Mouse (Mus musculus): ENCODE measurements at regions not wholly inside any gene's neighbourhood (a gene's known extent, or its start where the extent isn't known, plus 50 kb on each side); places are given as distances from the start of the nearest gene placed in this dataset.
A peak's percentile ranks its signal among the peaks of the same experiment; 100 is the strongest.
"Not testable (repeated sequence)": the region's sequence is repeated elsewhere in the genome, so short reads cannot be mapped to it uniquely, and the experiment has no call there.

DNA sequence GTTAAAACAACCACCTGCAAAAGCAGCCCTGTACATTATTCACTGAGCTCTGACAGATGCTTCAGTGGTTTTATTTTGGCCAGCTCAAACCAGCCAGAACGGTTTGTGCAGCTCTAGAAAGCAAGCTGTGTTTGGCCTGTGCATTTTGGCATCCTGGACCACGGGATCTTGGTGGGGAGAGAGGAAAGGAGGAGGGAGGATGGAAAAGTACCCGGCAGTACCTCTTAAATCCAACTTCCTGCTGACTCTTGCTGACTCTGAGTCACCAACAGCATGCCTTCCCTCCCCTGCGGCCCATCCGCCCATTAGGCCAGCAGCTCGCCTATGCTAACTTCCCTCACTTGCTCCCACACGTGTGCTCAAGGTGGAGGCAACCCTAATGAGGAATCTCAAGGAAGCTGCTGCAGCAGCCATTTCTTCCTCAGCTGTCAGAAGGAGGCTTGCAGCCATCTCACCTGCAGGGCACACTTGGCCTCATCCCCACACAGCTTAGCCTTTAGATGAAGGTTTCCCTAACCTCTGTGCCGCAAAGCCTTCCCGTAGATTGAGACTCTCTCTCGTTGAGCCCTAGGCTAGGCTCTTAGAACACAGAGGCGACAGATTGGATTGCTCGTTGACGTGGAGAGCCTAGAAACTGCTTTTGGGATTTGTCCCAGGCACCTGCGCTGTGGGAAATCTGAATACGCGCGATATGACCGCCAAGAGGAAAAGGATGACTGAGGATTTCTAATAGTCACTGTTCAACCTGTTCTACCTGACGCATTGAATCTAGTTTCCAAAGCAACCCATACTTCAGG lies 495.2 kb upstream of the Kif18a start:
- Histone ChIP-seq H3K27me3 (ENCODE audit: low read depth, poor library complexity, severe bottlenecking) (no peaks in the 10 kb centered on the region), H3K4me3 (no peak overlapping the region), H3K4me1 (no peaks in the 10 kb centered on the region), H3K9me3 (replicated peaks) (no peaks in the 10 kb centered on the region), H3K36me3 (no peaks in the 10 kb centered on the region), H3K27ac (no peak overlapping the region)
- DNase-seq (ENCODE audit: low spot score): no peak
- WGBS: 86% methylated on average over 19 of the region's 19 CpGs

DNA sequence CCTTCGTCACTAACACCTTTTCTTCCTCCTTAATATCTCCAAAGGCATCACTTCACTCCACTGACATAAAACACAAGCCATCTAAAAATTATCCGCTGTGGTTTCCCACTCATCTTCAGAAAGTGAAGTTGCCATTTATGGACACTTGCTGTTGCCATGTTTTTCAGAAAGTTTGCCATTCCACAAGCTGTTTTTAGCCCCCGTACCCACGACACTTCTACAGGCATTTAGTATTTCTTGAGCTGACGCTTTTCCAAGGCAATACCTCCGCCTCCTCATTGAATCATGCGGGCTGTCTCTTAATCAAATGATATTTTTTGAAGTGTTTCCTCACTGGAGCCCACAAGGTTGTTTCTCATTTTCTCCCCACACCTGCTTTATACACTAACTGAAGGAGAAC lies 491.4 kb upstream of the Kif18a start:
- Histone ChIP-seq H3K27ac (no peak overlapping the region), H3K4me1 (no peaks in the 10 kb centered on the region), H3K9me3 (replicated peaks) (no peaks in the 10 kb centered on the region), H3K36me3 (no peaks in the 10 kb centered on the region), H3K27me3 (ENCODE audit: low read depth, poor library complexity, severe bottlenecking) (no peaks in the 10 kb centered on the region), H3K4me3 (no peak overlapping the region)
- WGBS: 88% methylated on average over 7 of the region's 7 CpGs
- no peak for DNase-seq (ENCODE audit: low spot score)

DNA sequence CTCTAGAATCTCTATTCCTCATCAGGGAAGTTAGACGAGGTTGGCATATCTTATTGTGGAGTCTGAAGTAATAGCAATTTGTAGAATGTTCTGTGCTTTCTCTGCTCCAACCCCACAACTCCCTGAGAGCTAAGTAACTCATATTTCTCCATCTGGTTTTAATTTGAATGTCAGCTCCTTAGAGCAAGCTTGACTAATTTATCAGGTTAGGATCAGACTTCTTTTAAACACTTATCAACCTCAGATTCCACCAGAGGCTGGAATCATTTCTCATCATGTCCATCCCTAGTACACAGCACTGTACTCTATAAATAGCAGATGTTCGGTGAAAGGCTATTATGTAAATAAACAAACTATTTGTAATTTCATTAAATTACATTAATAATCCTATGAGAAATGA lies 485.4 kb upstream of the Kif18a start:
- H3K36me3 ChIP-seq: no peaks in the 10 kb centered on the region
- 35% methylated on average over 2 of the region's 2 CpGs for WGBS
- no peak for DNase-seq (ENCODE audit: low spot score)
- peaks cover 13% of the 10 kb centered on the region for H3K4me1 ChIP-seq
- no peak overlapping the region for H3K27ac ChIP-seq
- H3K27me3 ChIP-seq (ENCODE audit: low read depth, poor library complexity, severe bottlenecking): no peaks in the 10 kb centered on the region
- H3K4me3 ChIP-seq: no peak overlapping the region
- no peaks in the 10 kb centered on the region for H3K9me3 ChIP-seq (replicated peaks)

DNA sequence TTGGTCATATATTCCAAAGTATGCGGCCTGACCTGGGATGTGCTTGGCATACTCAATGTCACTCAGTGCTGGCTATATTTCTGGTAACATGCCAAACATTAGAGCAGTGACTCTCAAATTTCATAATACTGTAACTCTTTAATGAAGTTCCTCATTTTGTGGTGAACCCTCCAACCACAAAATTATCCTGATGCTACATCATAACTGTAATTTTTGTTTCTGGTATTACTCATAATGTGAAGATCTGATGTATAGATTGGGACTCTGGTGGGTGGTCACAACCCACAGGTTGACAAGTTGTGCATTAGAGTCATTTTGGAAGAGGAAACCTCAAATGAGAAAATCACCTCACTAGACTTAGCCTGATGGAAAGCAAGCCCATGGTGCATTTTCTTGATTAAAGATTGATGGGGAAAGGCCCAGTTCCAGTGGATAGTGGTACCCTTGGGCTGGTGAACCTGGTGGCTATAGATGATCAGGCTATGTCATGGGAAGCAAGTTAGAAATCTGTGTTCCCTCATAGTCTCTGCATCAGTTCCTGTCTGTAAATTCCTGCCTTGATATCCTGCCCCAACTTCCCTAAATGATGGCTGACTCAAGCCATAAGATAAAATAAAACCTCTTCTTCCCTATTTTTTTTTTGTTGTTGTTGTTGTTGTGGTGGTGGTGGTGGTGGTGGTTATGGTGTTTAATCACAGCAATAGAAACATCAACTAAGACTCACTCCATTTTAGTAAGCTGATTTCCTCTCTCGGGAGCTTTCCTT lies 483.5 kb upstream of the Kif18a start:
- Histone ChIP-seq H3K4me1 (peaks cover 13% of the 10 kb centered on the region), H3K27me3 (ENCODE audit: low read depth, poor library complexity, severe bottlenecking) (no peaks in the 10 kb centered on the region), H3K9me3 (replicated peaks) (no peaks in the 10 kb centered on the region), H3K4me3 (no peak overlapping the region), H3K36me3 (no peaks in the 10 kb centered on the region), H3K27ac (no peak overlapping the region)
- WGBS: 90% methylated on average over 2 of the region's 2 CpGs
- DNase-seq (ENCODE audit: low spot score): no peak

DNA sequence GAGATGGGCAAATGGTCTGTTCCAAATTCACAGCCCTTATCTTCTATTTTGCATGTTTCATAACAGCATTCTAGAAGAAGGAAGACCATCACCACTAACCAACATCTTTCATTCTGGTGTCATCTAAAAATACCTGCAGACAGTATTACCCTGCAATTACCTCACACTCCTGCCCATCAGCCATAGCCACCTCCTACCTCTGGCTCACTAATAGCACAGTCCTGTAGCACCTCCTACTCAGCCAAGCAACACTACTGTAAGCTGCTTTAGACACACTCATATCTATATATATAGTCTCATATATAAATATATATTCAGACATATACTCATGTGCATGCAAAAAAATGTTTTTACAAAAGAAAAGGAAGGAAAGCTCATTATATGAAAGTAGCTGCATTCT lies 468.2 kb upstream of the Kif18a start:
- no peak overlapping the region for H3K4me3 ChIP-seq
- H3K27ac ChIP-seq: no peak overlapping the region
- no peaks in the 10 kb centered on the region for H3K27me3 ChIP-seq (ENCODE audit: low read depth, poor library complexity, severe bottlenecking)
- DNase-seq (ENCODE audit: low spot score): no peak
- no peaks in the 10 kb centered on the region for H3K4me1 ChIP-seq
- H3K36me3 ChIP-seq: no peaks in the 10 kb centered on the region
- H3K9me3 ChIP-seq (replicated peaks): no peaks in the 10 kb centered on the region

DNA sequence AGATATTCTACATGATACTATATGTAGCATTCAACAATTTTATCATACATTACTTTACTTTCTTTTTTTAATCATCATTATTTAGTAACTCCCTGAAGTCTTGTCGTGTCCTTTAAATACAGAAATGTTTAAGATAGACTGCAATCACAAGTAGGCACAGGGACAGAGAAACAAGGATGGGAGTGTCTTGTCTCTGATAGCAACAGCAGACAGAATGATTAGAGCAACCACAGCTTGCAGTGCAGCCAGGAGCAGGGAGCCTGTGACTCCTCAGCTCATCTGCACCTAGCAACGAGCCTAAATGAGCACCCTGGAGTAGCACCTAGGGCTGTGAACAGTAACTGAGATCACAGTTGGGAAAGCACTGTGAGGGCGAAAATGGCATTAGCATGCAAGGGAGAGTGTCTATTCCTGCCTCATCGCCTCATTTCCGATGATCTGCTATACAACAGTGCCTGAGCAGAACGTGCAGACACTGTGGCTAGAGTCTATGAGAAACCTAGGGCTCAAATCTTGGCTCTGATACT lies 467.4 kb upstream of the Kif18a start:
- Histone ChIP-seq H3K27me3 (ENCODE audit: low read depth, poor library complexity, severe bottlenecking) (no peaks in the 10 kb centered on the region), H3K4me1 (no peaks in the 10 kb centered on the region), H3K4me3 (no peak overlapping the region), H3K9me3 (replicated peaks) (no peaks in the 10 kb centered on the region), H3K36me3 (no peaks in the 10 kb centered on the region), H3K27ac (no peak overlapping the region)
- 67% methylated on average over 6 of the region's 6 CpGs for WGBS
- no peak for DNase-seq (ENCODE audit: low spot score)

DNA sequence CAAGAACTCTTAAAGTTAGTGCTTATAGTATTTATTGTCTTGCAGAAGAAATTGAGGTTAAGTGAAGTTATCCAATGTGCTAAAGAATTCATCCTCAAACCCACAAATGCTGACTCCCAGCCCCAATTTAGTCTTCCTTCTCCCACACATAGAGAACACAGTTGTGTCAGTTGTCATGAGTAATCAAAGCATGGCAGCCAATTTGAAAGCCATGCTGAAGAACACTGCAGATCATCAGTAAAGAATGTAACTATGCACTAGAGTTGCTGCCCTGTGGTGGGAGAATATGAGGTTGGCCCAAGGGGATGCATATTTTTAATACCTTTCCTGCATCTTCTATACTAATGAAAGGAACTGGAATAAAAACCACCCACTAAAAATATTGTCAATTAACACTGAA lies 464.0 kb upstream of the Kif18a start:
- no peak for DNase-seq (ENCODE audit: low spot score)
- H3K36me3 ChIP-seq: no peaks in the 10 kb centered on the region

DNA sequence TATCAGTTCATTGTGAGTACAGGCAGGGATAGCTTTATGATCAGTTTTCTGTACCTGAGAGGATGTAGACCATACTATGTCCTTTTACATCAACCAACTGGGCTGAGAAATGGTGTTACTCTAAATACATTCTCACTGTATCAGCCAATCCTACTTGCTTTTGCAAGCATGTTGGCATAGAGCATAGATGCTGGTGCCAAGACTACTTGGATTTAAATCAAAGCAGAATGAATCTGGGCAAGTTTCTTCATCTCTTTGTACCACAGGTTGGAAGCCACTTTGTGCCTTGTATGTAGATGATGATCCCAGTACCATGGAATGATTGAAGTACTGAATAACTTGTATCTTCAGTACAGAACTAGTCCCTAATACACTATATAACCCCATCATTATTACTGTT lies 456.5 kb upstream of the Kif18a start:
- no peaks in the 10 kb centered on the region for H3K9me3 ChIP-seq (replicated peaks)
- no peak for DNase-seq (ENCODE audit: low spot score)
- no peaks in the 10 kb centered on the region for H3K36me3 ChIP-seq
- H3K4me3 ChIP-seq: no peak overlapping the region
- no peaks in the 10 kb centered on the region for H3K27me3 ChIP-seq (ENCODE audit: low read depth, poor library complexity, severe bottlenecking)
- H3K4me1 ChIP-seq: peaks cover 8% of the 10 kb centered on the region
- no peak overlapping the region for H3K27ac ChIP-seq

More for the DNA sequence above, 464.0 kb upstream of the Kif18a start:
- Histone ChIP-seq H3K9me3 (replicated peaks) (no peaks in the 10 kb centered on the region), H3K4me3 (no peak overlapping the region), H3K27me3 (ENCODE audit: low read depth, poor library complexity, severe bottlenecking) (no peaks in the 10 kb centered on the region), H3K27ac (no peak overlapping the region), H3K4me1 (no peaks in the 10 kb centered on the region)

DNA sequence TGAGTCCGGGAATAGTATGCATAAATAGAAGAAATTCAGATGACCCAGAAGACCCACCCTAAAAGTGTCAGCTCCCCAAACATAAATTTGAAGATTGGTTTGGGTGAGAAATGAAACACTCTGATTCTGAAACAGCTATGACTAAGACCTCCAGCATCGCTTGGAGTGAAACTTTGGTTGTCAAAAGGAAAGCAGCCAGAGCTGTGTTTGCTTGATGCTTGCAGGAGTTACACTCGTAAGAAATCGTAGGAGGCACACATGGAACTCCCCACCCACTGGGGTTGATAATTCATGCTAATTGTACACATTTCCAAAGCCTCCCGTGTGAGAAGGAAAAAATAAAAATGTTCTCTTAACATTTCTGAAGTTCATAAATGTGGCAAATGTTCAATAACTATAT lies 454.6 kb upstream of the Kif18a start:
- Histone ChIP-seq H3K36me3 (no peaks in the 10 kb centered on the region), H3K4me1 (peaks cover 8% of the 10 kb centered on the region), H3K27ac (no peak overlapping the region), H3K27me3 (ENCODE audit: low read depth, poor library complexity, severe bottlenecking) (no peaks in the 10 kb centered on the region), H3K9me3 (replicated peaks) (no peaks in the 10 kb centered on the region), H3K4me3 (no peak overlapping the region)
- 80% methylated on average over 5 of the region's 5 CpGs for WGBS
- no peak for DNase-seq (ENCODE audit: low spot score)

DNA sequence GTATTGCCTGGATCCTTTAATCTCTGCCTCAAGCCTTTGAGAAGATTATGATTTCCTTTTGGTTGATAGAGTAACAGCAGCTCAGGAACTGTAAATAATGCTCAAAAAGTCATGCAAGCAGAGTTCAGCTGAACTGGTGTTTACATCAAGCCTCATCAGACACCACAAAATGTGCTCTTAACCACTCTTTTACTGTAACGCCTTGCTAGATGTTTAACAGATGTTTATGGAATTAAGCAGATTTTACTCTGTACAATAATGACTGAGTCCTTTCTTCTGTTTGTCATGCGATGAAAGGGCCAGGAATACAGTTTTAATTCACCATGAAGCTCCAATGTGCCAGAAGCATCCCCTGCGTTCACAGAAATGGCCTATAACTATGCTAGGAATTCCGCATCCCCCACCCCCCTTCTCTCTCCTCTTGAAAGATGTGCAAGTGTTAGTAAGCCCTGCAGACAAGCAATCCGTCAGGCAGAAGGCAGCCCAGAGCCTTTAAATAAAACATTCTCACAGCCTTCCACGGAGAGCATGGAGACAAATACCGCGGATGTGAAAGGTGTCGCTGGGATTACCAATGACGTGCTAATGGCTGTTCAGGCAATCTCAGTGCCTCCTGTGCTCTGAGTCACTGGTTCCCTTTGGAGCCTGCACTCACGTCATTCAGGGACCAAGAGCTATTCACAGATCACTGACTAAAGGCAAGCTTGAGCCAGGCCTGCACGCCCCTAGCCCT lies 453.3 kb upstream of the Kif18a start:
- no peak overlapping the region for H3K27ac ChIP-seq
- 11% methylated on average over 12 of the region's 12 CpGs for WGBS
- no peaks in the 10 kb centered on the region for H3K36me3 ChIP-seq
- peak; percentile 38 for DNase-seq (ENCODE audit: low spot score)
- H3K9me3 ChIP-seq (replicated peaks): no peaks in the 10 kb centered on the region
- 0 out of 2 replicates have a peak overlapping the region, but pooled peaks have one; percentile 19 for H3K4me3 ChIP-seq
- H3K4me1 ChIP-seq: peaks cover 8% of the 10 kb centered on the region
- no peaks in the 10 kb centered on the region for H3K27me3 ChIP-seq (ENCODE audit: low read depth, poor library complexity, severe bottlenecking)

DNA sequence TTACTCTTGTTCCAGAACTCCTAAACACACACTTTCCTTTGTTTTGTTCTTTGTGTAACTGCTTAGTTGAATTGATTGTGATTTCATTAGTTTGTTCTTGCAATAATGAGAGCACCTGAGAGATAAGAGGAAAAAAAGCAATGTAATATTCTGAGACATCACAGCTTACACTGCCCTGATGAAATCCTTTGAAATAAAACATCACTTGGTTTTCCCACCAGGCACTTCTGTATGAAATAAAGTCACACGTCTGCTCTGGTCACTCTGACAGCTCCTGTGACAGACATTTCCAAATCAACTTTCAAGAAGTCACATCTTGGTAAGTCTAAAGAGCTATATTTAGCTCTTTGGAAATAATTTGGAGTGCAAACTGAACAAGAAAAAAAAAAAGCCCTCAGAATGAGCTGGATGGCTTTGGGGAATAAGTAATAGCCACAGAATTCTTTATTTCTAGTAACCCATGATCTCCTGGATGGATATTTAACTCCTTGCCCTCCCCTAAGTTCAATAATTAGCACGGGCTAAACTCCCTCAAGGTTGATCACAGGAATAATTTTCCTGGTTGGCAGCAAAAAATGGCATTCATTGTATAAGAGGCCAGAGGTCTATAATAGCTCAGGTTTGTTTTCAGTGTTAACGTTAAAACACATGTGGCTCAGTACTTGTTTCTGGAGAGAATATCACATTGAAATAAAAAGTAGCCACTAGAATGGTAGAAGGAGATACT lies 452.4 kb upstream of the Kif18a start:
- Histone ChIP-seq H3K27me3 (ENCODE audit: low read depth, poor library complexity, severe bottlenecking) (no peaks in the 10 kb centered on the region), H3K27ac (no peak overlapping the region), H3K4me3 (no peak overlapping the region), H3K36me3 (no peaks in the 10 kb centered on the region), H3K9me3 (replicated peaks) (no peaks in the 10 kb centered on the region), H3K4me1 (peaks cover 8% of the 10 kb centered on the region)
- DNase-seq (ENCODE audit: low spot score): no peak
- 55% methylated on average over 3 of the region's 3 CpGs for WGBS

DNA sequence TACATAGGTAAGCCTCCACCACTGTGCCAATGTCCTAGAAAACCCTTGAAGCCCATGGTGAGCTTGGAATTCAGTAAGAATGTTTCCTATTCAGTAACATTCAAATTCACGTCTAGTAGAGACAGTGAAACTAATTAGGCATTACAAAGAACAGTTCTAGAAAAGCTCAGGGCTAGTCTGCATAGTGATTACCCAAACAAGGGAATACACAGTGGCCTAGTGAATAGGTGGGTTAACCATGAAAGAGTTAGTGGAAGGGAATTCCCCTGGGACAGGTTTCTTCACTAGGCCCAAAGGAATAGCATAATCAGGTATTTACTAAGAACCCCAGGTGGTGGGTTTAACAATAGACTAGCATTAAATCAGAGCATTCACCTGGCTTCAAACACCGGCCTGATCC lies 436.7 kb upstream of the Kif18a start:
- WGBS: 79% methylated on average over 2 of the region's 2 CpGs
- not testable (repeated sequence) for H3K9me3 ChIP-seq (replicated peaks); H3K27me3 ChIP-seq (ENCODE audit: low read depth, poor library complexity, severe bottlenecking); H3K27ac ChIP-seq; DNase-seq (ENCODE audit: low spot score); H3K4me1 ChIP-seq; H3K36me3 ChIP-seq; H3K4me3 ChIP-seq
